Mouse (Mus musculus) megakaryocyte, adult 5-6 weeks (primary cell): Measurements from ENCODE around the gene Nrl. TPM values are rescaled to one million over a fixed set of nuclear protein-coding genes. Genes with fewer than 3 reads are reported as not detected.

Experiments
- ATAC-seq: 2 replicates; pipeline ENCODE4 v1.8.0; 2016; ENCODE audit warnings: mild to moderate bottlenecking, inconsistent platforms; ENCODE audit not compliant: poor library complexity, severe bottlenecking
- total RNA-seq, 2 experiments: library from RNA; stranded (forward) in 1 of 2; stranded (reverse) in 1 of 2; fragments of 153-499, 151-499 nt in 1 of 2; fragments of 221-1000, 200-1000 nt in 1 of 2; gene quantifications; 2 replicates each; pipeline versions ENCODE4 v1.2.3 to v1.2.4; 2015 to 2017

The Nrl gene
- total RNA-seq, 2 experiments from 2014 or later = not detected

GRCm38 (mm10) chr14:55490361-55491201 lies 34.2 kb downstream of the Nrl start, which contains the start of gene Carmil3:
TSS of gene Carmil3 (plus strand) at chr14:55490651.
- ATAC-seq = peak; percentile 43

GRCm38 (mm10) chr14:55486836-55487235 lies 37.9 kb downstream of the Nrl start:
- no peak for ATAC-seq

GRCm38 (mm10) chr14:55484430-55485085 lies 40.2 kb downstream of the Nrl start:
- no peak for ATAC-seq

DNA sequence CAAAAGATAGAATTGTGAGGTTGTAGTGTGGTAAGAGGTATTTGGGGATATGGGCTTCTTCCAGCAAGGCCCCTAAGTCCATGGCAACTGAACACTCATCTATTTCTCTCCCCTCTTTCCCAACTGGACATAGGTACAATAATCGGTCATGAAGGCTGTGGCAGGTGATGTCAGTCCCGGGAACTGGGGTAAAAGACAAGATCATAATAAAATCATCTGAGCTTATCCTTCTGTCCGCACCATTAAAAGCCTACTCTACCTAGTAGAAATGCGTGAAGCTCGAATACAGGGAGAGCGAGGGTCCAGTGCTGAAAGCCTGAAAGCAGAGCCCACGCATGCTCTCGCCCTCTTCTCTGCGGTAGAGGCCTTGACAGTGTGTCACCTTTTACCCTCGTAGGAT lies 45.2 kb downstream of the Nrl start:
- no peak for ATAC-seq

- ATAC-seq = peak; percentile 88
Measured at GRCm38 (mm10) chr14:55478651-55479599, 45.9 kb downstream of the Nrl start, which contains the start of gene Dhrs4. TSS of gene Dhrs4 (plus strand) at chr14:55478758.

- no peak for ATAC-seq
Measured at GRCm38 (mm10) chr14:55477829-55478228, 47.0 kb downstream of the Nrl start.

DNA sequence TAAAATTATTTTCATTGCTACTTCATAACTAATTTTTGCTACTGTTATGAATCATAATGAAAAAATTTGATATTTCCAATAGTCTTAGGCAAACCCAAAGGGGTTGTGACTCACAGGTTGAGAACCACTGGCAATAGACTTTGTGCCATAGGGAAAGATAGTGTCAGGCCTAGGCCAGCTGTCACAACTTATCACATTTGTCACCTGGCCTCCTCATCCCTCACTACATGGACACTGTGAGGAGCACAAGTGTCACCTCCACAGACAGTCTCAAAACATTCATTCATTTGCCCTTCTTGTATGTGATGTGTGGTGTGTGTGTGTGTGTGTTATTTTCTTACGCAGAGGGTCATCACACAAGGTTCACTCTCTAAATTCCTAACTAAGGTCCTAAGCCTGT lies 47.4 kb downstream of the Nrl start:
- ATAC-seq = no peak

DNA sequence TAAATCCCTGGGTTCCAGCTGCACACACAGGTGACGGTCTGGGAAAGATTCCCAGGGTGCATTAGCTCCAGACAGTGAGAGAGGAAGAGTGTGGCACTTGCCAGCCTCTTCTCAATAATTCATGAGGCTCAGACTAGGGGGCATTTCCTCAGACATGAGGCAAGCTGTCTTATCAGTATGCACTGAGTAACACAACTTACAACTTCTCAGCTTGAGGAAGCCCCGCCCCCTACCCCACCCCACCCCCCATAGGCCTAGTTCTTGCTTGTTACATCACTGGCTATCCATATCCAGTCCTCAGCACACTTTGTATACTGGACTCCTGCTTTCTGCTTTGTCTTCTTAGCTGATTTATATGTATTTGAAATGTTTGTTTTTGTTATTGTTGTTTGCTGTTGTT lies 49.1 kb downstream of the Nrl start:
- no peak for ATAC-seq

- ATAC-seq = no peak
Measured at GRCm38 (mm10) chr14:55470806-55471205, 54.0 kb downstream of the Nrl start.

DNA sequence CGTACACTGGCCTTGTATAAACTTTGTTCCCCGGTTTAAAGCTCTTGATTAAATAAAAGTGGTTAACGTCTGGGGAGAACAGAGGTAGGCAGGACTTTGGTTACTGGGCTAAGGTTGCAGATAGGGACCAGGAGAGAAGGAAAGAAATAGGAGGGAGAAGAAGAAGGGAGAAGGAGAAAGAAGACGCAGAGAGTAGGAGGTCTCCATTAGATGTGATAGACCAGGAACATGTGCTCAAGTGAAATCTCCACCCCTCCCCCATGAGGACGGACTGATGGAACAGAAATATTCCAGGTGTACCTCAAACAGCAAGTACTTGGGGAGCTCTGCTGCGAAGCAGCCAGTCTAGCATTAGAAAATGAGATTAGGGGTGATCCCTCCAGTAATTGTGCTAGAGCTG lies 55.0 kb downstream of the Nrl start:
- ATAC-seq = no peak

- no peak for ATAC-seq
Measured at GRCm38 (mm10) chr14:55469041-55469440, 55.7 kb downstream of the Nrl start.

Other genes with a start within 250 kb of the Nrl start
- 31.2 and 34.4 TPM in 2 replicates for gene Dhrs4, start 46.2 kb downstream of the Nrl start, total RNA-seq (2015)
- gene Dhrs4, start 46.2 kb downstream of the Nrl start, total RNA-seq (2017) = 43.1 and 47.6 TPM in 2 replicates
- 0.16 and 1.5 TPM in 2 replicates for gene Carmil3, start 34.3 kb downstream of the Nrl start, total RNA-seq (2015)
- gene Carmil3, start 34.3 kb downstream of the Nrl start, total RNA-seq (2017) = 0.15 TPM in 1 of 2 replicates, not detected in the other
- gene Cpne6, start 14.5 kb downstream of the Nrl start, total RNA-seq (2015) = not detected in 2 replicates
- not detected in 2 replicates for gene Cpne6, start 14.5 kb downstream of the Nrl start, total RNA-seq (2017)
- gene Pck2, start 15.3 kb upstream of the Nrl start, total RNA-seq (2015) = 11.7 and 16.0 TPM in 2 replicates
- gene Pck2, start 15.3 kb upstream of the Nrl start, total RNA-seq (2017) = 26.3 and 30.3 TPM in 2 replicates
- 41.6 and 47.3 TPM in 2 replicates for gene Dcaf11, start 35.0 kb upstream of the Nrl start, total RNA-seq (2015)
- gene Dcaf11, start 35.0 kb upstream of the Nrl start, total RNA-seq (2017) = 43.5 and 107 TPM in 2 replicates
- 2.1 and 4.1 TPM in 2 replicates for gene A730061H03Rik, start 35.4 kb upstream of the Nrl start, total RNA-seq (2015)
- gene A730061H03Rik, start 35.4 kb upstream of the Nrl start, total RNA-seq (2017) = 2.6 and 9.3 TPM in 2 replicates
- 0.33 TPM in 1 of 2 replicates, not detected in the other for gene Fitm1, start 50.6 kb upstream of the Nrl start, total RNA-seq (2015)
- not detected in 2 replicates for gene Fitm1, start 50.6 kb upstream of the Nrl start, total RNA-seq (2017)
- gene Psme1, start 53.1 kb upstream of the Nrl start, total RNA-seq (2015) = 707 and 794 TPM in 2 replicates
- 278 and 305 TPM in 2 replicates for gene Psme1, start 53.1 kb upstream of the Nrl start, total RNA-seq (2017)
- 11.2 and 15.9 TPM in 2 replicates for gene Emc9, start 60.3 kb upstream of the Nrl start, total RNA-seq (2015)
- 8.2 and 10.5 TPM in 2 replicates for gene Emc9, start 60.3 kb upstream of the Nrl start, total RNA-seq (2017)
- 420 and 439 TPM in 2 replicates for gene Psme2, start 66.1 kb upstream of the Nrl start, total RNA-seq (2015)
- 286 and 332 TPM in 2 replicates for gene Psme2, start 66.1 kb upstream of the Nrl start, total RNA-seq (2017)
- gene Rnf31, start 66.7 kb upstream of the Nrl start, total RNA-seq (2015) = 27.2 and 42.8 TPM in 2 replicates
- gene Rnf31, start 66.7 kb upstream of the Nrl start, total RNA-seq (2017) = 20.2 and 25.7 TPM in 2 replicates
- 69.7 and 70.9 TPM in 2 replicates for gene Irf9, start 78.6 kb upstream of the Nrl start, total RNA-seq (2015)
- 92.0 and 98.7 TPM in 2 replicates for gene Irf9, start 78.6 kb upstream of the Nrl start, total RNA-seq (2017)
- 0.42 and 2.2 TPM in 2 replicates for gene Rec8, start 93.1 kb upstream of the Nrl start, total RNA-seq (2015)
- gene Rec8, start 93.1 kb upstream of the Nrl start, total RNA-seq (2017) = 0.15 and 2.2 TPM in 2 replicates
- 8.8 and 11.4 TPM in 2 replicates for gene Ipo4, start 111.0 kb upstream of the Nrl start, total RNA-seq (2015)
- 2.1 and 5.1 TPM in 2 replicates for gene Ipo4, start 111.0 kb upstream of the Nrl start, total RNA-seq (2017)
- gene Gm49378, start 112.9 kb upstream of the Nrl start, total RNA-seq (2015) = 1.3 and 4.3 TPM in 2 replicates
- gene Gm49378, start 112.9 kb upstream of the Nrl start, total RNA-seq (2017) = 0.84 and 1.7 TPM in 2 replicates
- gene Tm9sf1, start 118.8 kb upstream of the Nrl start, total RNA-seq (2015) = 35.3 and 41.1 TPM in 2 replicates
- 50.8 and 53.5 TPM in 2 replicates for gene Tm9sf1, start 118.8 kb upstream of the Nrl start, total RNA-seq (2017)
- 1.0 and 1.4 TPM in 2 replicates for gene Tssk4, start 125.2 kb upstream of the Nrl start, total RNA-seq (2015)
- 0.26 and 0.89 TPM in 2 replicates for gene Tssk4, start 125.2 kb upstream of the Nrl start, total RNA-seq (2017)
- gene Mdp1, start 135.5 kb upstream of the Nrl start, total RNA-seq (2015) = 30.5 and 34.4 TPM in 2 replicates
- gene Mdp1, start 135.5 kb upstream of the Nrl start, total RNA-seq (2017) = 27.0 and 28.3 TPM in 2 replicates
- 24.0 and 24.8 TPM in 2 replicates for gene Gmpr2, start 147.0 kb upstream of the Nrl start, total RNA-seq (2015)
- 26.2 and 29.7 TPM in 2 replicates for gene Gmpr2, start 147.0 kb upstream of the Nrl start, total RNA-seq (2017)
- gene Nedd8, start 147.1 kb upstream of the Nrl start, total RNA-seq (2015) = 421 and 452 TPM in 2 replicates
- 297 and 326 TPM in 2 replicates for gene Nedd8, start 147.1 kb upstream of the Nrl start, total RNA-seq (2017)
- 24.2 and 27.2 TPM in 2 replicates for gene Tinf2, start 156.8 kb upstream of the Nrl start, total RNA-seq (2015)
- gene Tinf2, start 156.8 kb upstream of the Nrl start, total RNA-seq (2017) = 25.1 and 39.8 TPM in 2 replicates
- gene Tgm1, start 188.9 kb upstream of the Nrl start, total RNA-seq (2015) = 1.6 and 1.7 TPM in 2 replicates
- gene Tgm1, start 188.9 kb upstream of the Nrl start, total RNA-seq (2017) = 1.0 and 2.1 TPM in 2 replicates
- 10.0 and 12.5 TPM in 2 replicates for gene Rabggta, start 197.3 kb upstream of the Nrl start, total RNA-seq (2015)
- gene Rabggta, start 197.3 kb upstream of the Nrl start, total RNA-seq (2017) = 8.5 and 13.7 TPM in 2 replicates
- 112 and 121 TPM in 2 replicates for gene Dhrs1, start 220.7 kb upstream of the Nrl start, total RNA-seq (2015)
- gene Dhrs1, start 220.7 kb upstream of the Nrl start, total RNA-seq (2017) = 44.1 and 55.0 TPM in 2 replicates
- 10.4 and 12.2 TPM in 2 replicates for gene Nop9, start 220.7 kb upstream of the Nrl start, total RNA-seq (2015)
- 11.7 and 13.9 TPM in 2 replicates for gene Nop9, start 220.7 kb upstream of the Nrl start, total RNA-seq (2017)
- 0.27 and 1.5 TPM in 2 replicates for gene Cideb, start 233.5 kb upstream of the Nrl start, total RNA-seq (2015)
- 0.22 TPM in 1 of 2 replicates, not detected in the other for gene Cideb, start 233.5 kb upstream of the Nrl start, total RNA-seq (2017)
- gene Ltb4r2, start 236.4 kb upstream of the Nrl start, total RNA-seq (2015) = 0.16 and 0.21 TPM in 2 replicates
- 0.33 and 0.53 TPM in 2 replicates for gene Ltb4r2, start 236.4 kb upstream of the Nrl start, total RNA-seq (2017)
- gene Ltb4r1, start 241.0 kb upstream of the Nrl start, total RNA-seq (2015) = 41.4 and 46.4 TPM in 2 replicates
- gene Ltb4r1, start 241.0 kb upstream of the Nrl start, total RNA-seq (2017) = 57.4 and 68.0 TPM in 2 replicates